Mouse (Mus musculus): ENCODE measurements around the gene Hmcn2.

Gene Hmcn2

GRCm38 (mm10) chr2:31314007-31314465, at the start of gene Hmcn2:
Gene Hmcn2, plus strand, starts transcription at chr2:31314415.
- DNase-seq = no peak

DNA sequence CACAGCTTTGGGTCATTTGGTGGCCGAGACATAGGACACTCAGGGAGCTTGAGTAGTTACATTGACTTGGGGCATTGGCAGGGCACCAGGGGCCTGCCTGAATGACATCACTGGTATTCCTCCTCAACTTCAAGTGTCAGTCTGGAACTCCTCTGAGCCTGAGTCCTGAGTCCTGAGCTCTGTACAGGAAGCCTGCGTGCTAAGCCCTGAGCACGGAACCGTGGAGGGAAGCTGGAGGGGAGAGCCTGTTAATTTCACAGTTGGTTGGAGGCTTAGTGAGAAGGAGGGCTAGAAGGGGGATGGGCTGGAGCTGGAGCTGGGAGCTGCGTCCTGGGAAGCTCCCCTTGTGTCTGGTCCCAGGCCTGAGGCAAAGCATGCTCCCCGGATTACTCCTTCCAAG, 46.8 kb upstream of the Hmcn2 start:
- no peak for DNase-seq

DNA sequence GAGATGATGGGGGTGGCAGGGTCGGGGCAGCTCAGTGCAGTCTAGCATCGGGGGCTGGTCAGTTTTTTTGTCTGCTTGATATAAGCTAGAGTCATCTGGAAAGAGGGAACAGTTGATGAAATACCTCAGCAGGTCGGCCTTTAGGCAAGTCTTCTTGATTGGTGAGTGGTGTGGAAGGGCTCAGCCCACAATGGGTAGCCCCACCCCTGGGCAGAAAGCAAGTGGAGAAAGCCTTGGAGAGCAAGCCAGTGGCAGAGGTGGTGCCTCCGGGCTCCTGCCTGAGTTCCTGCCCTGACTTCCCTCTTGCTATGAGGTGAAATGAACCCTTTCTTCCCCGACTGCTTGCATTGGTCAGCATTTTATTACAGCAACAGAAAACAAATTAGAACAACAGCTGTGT, 45.6 kb upstream of the Hmcn2 start:
- DNase-seq = no peak

- DNase-seq = no peak
Observed at GRCm38 (mm10) chr2:31269188-31269587, 45.0 kb upstream of the Hmcn2 start.

DNA sequence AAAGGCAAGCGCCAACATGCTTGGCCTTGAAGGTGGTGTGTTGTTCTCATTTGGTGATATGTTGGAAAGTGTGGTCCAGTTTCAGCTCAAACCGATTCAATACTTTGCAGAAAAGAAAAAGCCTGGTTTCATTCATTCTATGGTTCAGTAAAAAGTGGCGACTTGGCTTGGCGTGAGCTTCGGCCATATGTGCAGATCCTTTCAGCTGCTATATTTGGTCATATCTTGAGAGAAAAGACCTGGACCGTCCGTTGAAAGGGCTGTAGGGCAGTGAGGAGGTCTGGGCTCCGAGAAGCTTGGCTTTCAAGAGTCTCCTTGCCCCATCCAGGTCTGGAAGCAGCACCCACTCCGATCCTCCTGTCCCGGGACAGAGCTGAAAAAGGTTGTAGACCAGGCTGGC, 44.4 kb upstream of the Hmcn2 start:
- no peak for DNase-seq

DNA sequence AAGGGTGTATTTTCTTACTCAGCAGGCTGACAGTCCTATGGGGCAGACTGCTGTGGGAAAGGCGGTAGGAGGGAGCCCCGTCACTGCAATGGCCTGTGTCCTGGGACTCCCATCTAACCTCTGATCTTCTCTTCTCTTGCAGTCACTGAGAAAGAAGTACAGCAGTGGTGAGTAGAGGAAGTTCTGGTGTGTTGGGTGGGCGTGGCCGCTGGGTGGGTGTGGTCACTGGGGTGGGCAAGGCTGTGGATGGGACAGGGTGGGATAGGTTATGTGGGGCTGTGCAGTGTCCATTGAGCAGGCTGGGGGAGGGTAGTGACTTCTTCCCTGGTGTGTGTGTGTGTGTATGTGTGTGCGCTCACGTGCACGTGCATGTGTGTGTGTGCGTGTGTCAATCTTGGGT, 43.7 kb upstream of the Hmcn2 start:
- DNase-seq = no peak

GRCm38 (mm10) chr2:31271071-31271470, 43.1 kb upstream of the Hmcn2 start:
- no peak for DNase-seq

- DNase-seq = no peak
Observed at GRCm38 (mm10) chr2:31274993-31275392, 39.2 kb upstream of the Hmcn2 start.

- no peak for DNase-seq
Observed at GRCm38 (mm10) chr2:31277810-31278209, 36.4 kb upstream of the Hmcn2 start.

- no peak for DNase-seq
Observed at GRCm38 (mm10) chr2:31278483-31278882, 35.7 kb upstream of the Hmcn2 start.

- DNase-seq = no peak
Observed at GRCm38 (mm10) chr2:31281138-31281537, 33.1 kb upstream of the Hmcn2 start.

GRCm38 (mm10) chr2:31282266-31282665, 31.9 kb upstream of the Hmcn2 start:
- DNase-seq = no peak

GRCm38 (mm10) chr2:31282880-31283279, 31.3 kb upstream of the Hmcn2 start:
- DNase-seq = no peak

DNA sequence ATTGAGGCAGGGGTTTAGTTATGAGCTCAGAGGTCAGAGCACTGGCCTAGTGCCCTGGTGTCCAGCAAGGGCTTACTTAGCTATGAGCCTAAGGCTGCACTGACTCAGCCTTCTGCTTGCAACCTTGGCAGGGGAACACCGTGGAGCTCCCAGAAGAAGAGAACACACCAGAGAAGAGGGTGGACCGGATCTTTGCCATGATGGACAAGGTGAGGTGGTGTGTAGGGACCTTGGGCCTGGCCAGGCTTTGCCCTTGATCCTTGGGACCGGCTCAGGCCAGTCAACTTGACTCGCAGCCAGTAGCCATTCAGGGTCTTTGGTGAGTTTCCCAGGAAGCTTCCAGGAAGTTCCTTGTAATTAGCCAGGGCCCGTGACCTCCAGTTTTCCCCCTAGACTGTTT, 29.7 kb upstream of the Hmcn2 start:
- no peak for DNase-seq

GRCm38 (mm10) chr2:31291421-31291820, 22.8 kb upstream of the Hmcn2 start:
- peak; percentile 66 for DNase-seq

- peak; percentile 76 for DNase-seq
Observed at GRCm38 (mm10) chr2:31294985-31295384, 19.2 kb upstream of the Hmcn2 start.

GRCm38 (mm10) chr2:31296395-31296794, 17.8 kb upstream of the Hmcn2 start:
- no peak for DNase-seq

DNA sequence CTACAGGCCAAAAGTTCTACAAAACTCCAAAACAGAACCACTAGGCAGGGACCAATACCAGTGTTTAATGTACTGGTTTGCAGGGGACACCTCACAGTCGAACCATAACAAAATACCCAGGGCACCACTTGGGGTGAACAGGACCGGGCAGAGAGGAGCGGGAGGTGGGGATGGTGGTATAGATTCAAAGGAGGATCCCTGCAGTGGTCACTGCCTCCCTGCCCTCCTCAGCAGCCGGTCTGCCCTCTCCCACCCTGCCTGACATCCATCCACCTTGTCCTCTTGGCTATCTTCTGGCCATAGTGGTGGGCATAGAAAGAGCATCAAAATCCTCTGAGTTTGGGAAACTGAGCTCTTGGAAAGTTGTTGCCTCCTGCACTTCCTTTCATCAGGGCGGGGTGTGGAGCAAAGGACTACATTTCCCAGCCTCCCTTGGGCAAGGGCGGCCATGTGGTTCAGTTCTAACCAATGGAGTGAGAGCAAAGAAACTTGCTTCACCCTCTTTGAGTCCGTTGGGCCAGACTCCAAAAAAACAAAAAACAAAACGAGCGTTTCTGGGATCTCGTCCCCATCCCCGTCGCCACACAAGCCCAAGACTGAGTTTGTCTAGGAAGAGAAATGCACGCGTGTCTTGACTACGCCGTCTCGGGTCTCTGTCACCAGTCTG, 16.5 kb upstream of the Hmcn2 start:
- DNase-seq = peak; percentile 69

- DNase-seq = no peak
Observed at GRCm38 (mm10) chr2:31298814-31299213, 15.4 kb upstream of the Hmcn2 start.

DNA sequence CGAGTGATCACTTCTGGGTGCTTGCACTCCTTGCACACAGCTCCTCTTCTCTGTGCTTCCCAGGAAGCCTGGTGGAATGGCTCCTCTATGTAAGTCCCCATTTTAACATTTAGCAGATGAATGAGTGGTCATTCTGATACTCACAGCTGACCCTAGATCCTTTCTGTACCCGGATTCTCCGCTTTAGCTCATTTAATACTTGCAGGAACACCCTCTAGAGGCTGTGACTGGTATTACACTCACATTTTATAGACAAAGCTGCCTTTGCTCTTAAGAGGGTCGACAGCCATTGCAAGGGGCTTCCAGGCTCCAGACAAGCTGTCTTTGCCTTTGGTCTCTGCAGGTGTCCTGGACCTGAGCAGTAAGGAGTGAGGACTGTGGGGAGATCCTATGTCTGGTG, 14.9 kb upstream of the Hmcn2 start:
- DNase-seq = no peak

DNA sequence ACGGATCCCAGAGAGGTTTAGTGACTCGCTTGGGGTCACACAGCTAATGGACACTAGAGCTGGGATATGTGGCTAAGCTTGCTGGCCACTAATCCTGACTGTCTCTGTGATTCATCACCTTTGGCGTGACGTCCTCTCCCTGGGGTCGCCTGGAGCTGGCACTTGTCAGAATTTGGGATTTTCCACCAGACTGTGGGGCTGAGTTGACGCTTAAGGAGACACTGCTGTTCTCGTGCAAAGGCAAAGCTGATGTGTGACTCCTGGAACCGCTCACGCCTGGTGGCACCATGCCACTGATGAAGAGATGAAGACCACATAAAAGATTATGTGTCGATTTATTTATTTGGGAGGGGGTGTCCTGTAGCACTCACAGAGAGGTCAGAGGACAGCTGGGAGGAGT, 14.2 kb upstream of the Hmcn2 start:
- no peak for DNase-seq

DNA sequence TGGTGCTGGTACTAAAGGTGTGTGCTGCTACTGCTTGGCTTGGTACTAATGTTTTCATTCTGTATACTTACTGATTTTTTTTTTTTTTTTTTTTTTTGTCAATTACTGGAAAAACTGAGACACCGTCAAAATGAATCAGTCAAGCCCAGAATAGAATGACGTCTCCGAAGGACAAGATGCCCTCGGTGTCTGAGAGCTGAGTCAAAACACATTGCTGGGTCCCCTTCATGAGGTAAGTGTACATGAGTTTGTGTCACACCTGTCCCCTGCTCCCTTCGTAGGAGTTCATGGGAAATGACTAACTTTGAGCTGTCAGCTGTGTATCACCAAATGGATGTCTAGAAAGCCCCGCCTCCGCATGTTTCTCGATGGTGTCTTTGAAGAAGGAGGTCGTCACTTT, 11.0 kb upstream of the Hmcn2 start:
- DNase-seq = no peak

- no peak for DNase-seq
Observed at GRCm38 (mm10) chr2:31304191-31304590, 10.0 kb upstream of the Hmcn2 start.

DNA sequence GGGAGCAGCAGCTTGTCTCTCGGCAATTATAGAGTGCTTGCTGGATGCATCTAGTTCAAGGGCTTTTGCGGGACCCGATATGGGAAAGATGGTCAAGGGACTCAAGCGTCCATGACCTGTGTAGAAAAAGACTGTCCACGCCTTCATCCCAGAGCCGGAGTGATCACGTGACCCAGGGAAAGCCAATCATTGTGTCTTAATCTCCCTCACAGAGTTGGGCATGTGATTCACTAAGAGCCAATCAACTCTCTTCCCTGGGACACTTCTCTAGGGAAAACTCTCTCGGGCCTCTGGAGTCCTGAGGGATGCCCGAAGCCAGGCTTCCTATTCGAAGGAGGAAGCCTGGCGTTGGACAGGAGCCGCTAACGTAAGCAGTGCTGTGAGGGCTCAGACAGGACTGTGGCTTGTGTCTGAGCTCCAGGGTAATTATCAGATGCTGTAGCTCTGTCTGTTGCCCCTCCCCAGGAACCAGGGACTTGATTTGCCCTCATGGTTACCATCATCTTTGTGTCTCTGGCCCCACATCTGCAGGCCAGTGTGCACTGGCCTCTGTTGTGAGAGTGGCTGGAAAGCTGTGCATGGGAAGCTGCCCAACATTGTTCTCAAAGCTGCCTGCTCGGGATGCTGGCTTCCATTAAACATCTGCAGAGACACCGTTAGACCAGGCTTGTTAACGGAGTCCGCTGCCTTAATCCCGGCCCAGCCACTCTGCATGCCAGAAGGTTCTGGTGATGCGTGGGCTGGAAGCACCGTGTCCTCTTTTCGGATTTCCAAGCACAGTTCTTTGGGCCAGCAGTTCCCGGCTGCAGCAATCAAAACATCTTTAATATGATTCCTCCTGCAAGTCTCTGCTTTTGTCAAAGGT, 9.2 kb upstream of the Hmcn2 start:
- DNase-seq = no peak

Data from kidney, postnatal 14 days (tissue).